Mouse (Mus musculus) intestine, embryonic 14.5 days (tissue): ENCODE data around the gene Tpm3. TPM values are rescaled to one million over a fixed set of nuclear protein-coding genes. Genes with fewer than 3 reads are reported as not detected.

Experiments used
- ATAC-seq: fragments of 200-750 bp; cut with Nextera tagmentation; replicated peaks from 2 replicates; pipeline ENCODE4 v1.8.0; 2017; ENCODE audit warnings: low read depth, moderate number of reproducible peaks, moderate TSS enrichment, moderate library complexity; ENCODE audit not compliant: low FRiP score, low TSS enrichment
- DNase-seq: peaks from one replicate; pipeline ENCODE4 v3.0.0-alpha.2; 2018; ENCODE audit warnings: low spot score
- H3K27ac ChIP-seq: fragments of 300-500 bp; sonication (generic); 2 replicates; pipeline ENCODE4 v1.5.1; 2014; ENCODE audit warnings: low read depth, mild to moderate bottlenecking, control low read depth
- H3K27me3 ChIP-seq: fragments of 300-500 bp; sonication (generic); replicated peaks from 2 replicates; pipeline ENCODE4 v1.6.1; 2014; ENCODE audit warnings: low read length, control low read depth; ENCODE audit not compliant: control insufficient read depth, insufficient read depth
- H3K36me3 ChIP-seq: fragments of 300-500 bp; sonication (generic); 2 replicates; pipeline ENCODE4 v1.6.1; 2014; ENCODE audit warnings: low read length, control low read depth; ENCODE audit not compliant: control insufficient read depth, insufficient read depth
- H3K4me1 ChIP-seq: fragments of 300-500 bp; sonication (generic); replicated peaks from 2 replicates; pipeline ENCODE4 v1.6.1; 2014; ENCODE audit warnings: low read length, control low read depth, mixed read lengths; ENCODE audit not compliant: control insufficient read depth, insufficient read depth
- H3K4me2 ChIP-seq: fragments of 300-500 bp; sonication (generic); 2 replicates; pipeline ENCODE4 v1.6.1; 2014; ENCODE audit warnings: low read length
- H3K4me3 ChIP-seq: fragments of 300-500 bp; sonication (generic); 2 replicates; pipeline ENCODE4 v1.5.1; 2014; ENCODE audit warnings: low read depth, low read length, control low read depth, mixed read lengths
- H3K9ac ChIP-seq: fragments of 300-500 bp; sonication (generic); 2 replicates; pipeline ENCODE4 v1.6.1; 2014; ENCODE audit warnings: mild to moderate bottlenecking, low read length
- H3K9me3 ChIP-seq: fragments of 300-500 bp; sonication (generic); 2 replicates; pipeline ENCODE4 v1.6.1; 2016; ENCODE audit warnings: low read length, control low read depth; ENCODE audit not compliant: control insufficient read depth
- WGBS: fragments of 180-500 bp; shearing (Covaris S2); extraction: QIAGEN DNeasy Blood & Tissue Kit; methylation state at CpG from one replicate; pipeline ENCODE4 v1.1.7; 2014; 5-methylcytosine and 5-hydroxymethylcytosine counted together
- microRNA counts: library from miRNA; unstranded; fragments of <30 nt; microRNA quantifications from one replicate; lab custom pipeline; 2016
- microRNA-seq: library from miRNA; unstranded; fragments of <30 nt; microRNA quantifications from one replicate; pipeline ENCODE4, GENCODE M21; 2016
- polyA plus RNA-seq: library from polyadenylated mRNA; unstranded; fragments of >200 nt; fragmentation: Nextera tagmentation; extraction: Ambion mirVana; gene quantifications from 2 replicates; pipeline ENCODE4 v1.2.1, GENCODE M21; 2014

Gene Tpm3
- polyA plus RNA-seq, 1 experiment from 2014 or later, result 574 TPM

DNA sequence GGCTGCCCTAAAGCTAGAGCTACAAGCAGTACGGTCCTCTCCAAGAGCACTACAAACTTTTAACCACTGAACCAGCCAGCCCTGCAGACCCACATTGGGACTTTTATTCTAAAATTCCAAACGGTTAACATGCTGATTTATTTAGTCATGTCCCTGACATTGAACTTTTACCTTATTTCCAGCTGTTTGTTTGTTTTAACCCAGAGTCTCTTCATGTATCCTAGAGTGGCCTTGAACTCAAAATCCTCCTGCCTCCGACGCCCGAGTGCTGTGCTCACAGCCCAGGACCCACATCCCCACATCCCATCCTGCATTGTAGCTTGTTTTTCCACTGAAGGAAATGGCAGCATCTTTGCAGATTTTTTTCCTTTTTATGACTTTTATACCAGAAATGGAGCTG is 62.5 kb downstream of the Tpm3 start:
- H3K9me3 ChIP-seq, result no peaks in the 10 kb centered on the region
- no peak overlapping the region for H3K27ac ChIP-seq
- no peak overlapping the region for H3K9ac ChIP-seq
- no peaks in the 10 kb centered on the region for H3K36me3 ChIP-seq
- H3K4me3 ChIP-seq, result no peak overlapping the region
- no peaks in the 10 kb centered on the region for H3K4me1 ChIP-seq
- DNase-seq, result no peak
- 61% methylated on average over 5 of the region's 5 CpGs for WGBS
- no peak overlapping the region for H3K4me2 ChIP-seq
- ATAC-seq, result no peak
- no peaks in the 10 kb centered on the region for H3K27me3 ChIP-seq

DNA sequence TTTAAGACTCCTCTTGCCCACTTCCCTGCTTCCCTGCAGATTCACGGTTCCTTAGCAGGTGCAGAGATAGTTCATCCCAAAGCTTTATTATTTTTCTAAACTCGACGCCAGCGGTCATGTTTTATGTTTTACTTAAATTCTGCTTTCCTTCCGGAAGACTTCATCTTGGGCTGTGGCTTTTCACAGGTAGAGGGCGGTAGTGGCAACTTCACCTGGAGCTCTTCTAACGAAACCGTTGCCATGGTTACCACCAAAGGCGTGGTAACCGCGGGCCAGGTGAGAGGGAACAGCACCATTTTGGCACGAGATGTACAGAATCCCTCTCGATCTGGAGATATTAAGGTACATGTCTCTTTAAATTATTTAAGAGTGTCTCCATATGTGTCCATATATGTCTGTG is 64.2 kb downstream of the Tpm3 start:
- no peak overlapping the region for H3K4me3 ChIP-seq
- no peak overlapping the region for H3K9ac ChIP-seq
- H3K36me3 ChIP-seq, result no peaks in the 10 kb centered on the region
- 40% methylated on average over 13 of the region's 13 CpGs for WGBS
- ATAC-seq (no peak), DNase-seq (peak; percentile 58)
- H3K4me2 ChIP-seq, result no peak overlapping the region
- H3K27me3 ChIP-seq, result no peaks in the 10 kb centered on the region
- no peak overlapping the region for H3K27ac ChIP-seq
- H3K4me1 ChIP-seq, result no peaks in the 10 kb centered on the region
- no peaks in the 10 kb centered on the region for H3K9me3 ChIP-seq

DNA sequence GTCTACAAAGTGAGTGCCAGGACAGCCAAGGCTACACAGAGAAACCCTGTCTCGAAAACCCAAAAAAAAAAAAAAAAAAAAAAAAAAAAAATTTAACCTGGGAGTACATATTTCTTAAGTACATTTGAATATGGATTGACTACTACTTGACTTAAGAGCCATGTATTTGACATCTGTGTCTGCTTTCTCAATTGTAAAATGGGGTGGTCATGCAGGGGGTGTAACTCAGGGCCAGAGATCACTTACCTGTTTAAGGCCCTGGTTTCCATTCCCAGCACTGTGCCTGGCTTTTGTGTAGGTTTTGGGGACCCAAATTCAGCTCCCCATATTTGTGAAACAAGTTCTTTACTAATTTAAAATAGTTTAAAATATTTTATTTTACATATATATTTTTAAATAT is 65.2 kb downstream of the Tpm3 start:
- DNase-seq, result no peak
- 80% methylated on average over 1 of the region's 1 CpGs for WGBS
- H3K4me1 ChIP-seq, result no peaks in the 10 kb centered on the region
- ATAC-seq, result no peak
- H3K4me2 ChIP-seq, result no peak overlapping the region
- H3K36me3 ChIP-seq, result no peaks in the 10 kb centered on the region
- H3K27ac ChIP-seq, result no peak overlapping the region
- H3K9me3 ChIP-seq, result no peaks in the 10 kb centered on the region
- H3K9ac ChIP-seq, result no peak overlapping the region
- no peak overlapping the region for H3K4me3 ChIP-seq
- no peaks in the 10 kb centered on the region for H3K27me3 ChIP-seq

DNA sequence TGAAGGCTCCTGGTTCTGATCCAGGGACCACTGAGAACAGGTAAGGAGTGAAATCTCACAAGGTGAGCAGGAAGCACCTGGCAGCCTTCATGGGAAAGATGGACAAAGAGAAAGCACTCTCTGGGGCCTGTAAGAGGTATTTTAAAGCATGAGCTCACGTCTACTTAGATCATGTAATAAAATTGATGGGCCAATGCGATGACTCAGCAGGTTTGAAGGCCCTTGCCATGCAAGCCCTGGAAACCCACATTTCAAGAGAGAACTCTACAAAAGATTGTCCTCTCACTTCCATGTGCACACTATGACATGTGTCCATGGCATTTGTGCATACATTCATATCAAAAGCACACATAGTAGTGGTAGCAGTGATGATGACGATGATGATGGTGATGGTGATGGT is 67.5 kb downstream of the Tpm3 start:
- no peak for ATAC-seq
- Histone ChIP-seq H3K27me3 (no peaks in the 10 kb centered on the region), H3K4me1 (no peaks in the 10 kb centered on the region), H3K4me3 (no peak overlapping the region), H3K9me3 (no peaks in the 10 kb centered on the region), H3K27ac (no peak overlapping the region), H3K9ac (no peak overlapping the region), H3K36me3 (no peaks in the 10 kb centered on the region), H3K4me2 (no peak overlapping the region)
- no peak for DNase-seq
- 85% methylated on average over 3 of the region's 3 CpGs for WGBS

- 70% methylated on average over 3 of the region's 3 CpGs for WGBS
Observed at GRCm38 (mm10) chr3:90145461-90145860, 73.0 kb downstream of the Tpm3 start.

GRCm38 (mm10) chr3:90146651-90147050 is 74.2 kb downstream of the Tpm3 start:
- WGBS, result 95% methylated on average over 1 of the region's 1 CpGs
- Histone ChIP-seq H3K4me3 (no peak overlapping the region), H3K27ac (no peak overlapping the region), H3K4me2 (no peak overlapping the region), H3K27me3 (no peaks in the 10 kb centered on the region), H3K4me1 (no peaks in the 10 kb centered on the region), H3K9ac (no peak overlapping the region), H3K9me3 (no peaks in the 10 kb centered on the region), H3K36me3 (no peaks in the 10 kb centered on the region)
- DNase-seq (no peak), ATAC-seq (no peak)

More at GRCm38 (mm10) chr3:90145461-90145860, 73.0 kb downstream of the Tpm3 start:
- DNase-seq (no peak), ATAC-seq (no peak)
- Histone ChIP-seq H3K4me2 (no peak overlapping the region), H3K9me3 (no peaks in the 10 kb centered on the region), H3K4me1 (no peaks in the 10 kb centered on the region), H3K9ac (no peak overlapping the region), H3K27ac (no peak overlapping the region), H3K36me3 (no peaks in the 10 kb centered on the region), H3K27me3 (no peaks in the 10 kb centered on the region), H3K4me3 (no peak overlapping the region)

MicroRNA genes within 50 kb of the gene (microRNA counts, 519-probe panel; counts per million panel counts)
- 3,970 counts per million, percentile 59 among the panel's probes with 10 or more counts for microRNA mmu-miR-190b (lab: Ali Mortazavi, UCI)

Small RNA genes within 50 kb of the gene (microRNA-seq; reads per million reads assigned to microRNA genes)
- 12.6 reads per million, percentile 42 among the genes with 10 or more reads in this experiment for gene Mir190b

Other genes starting within 250 kb of the Tpm3 start
- 4.2 TPM in 2 replicates for gene She, start 241.3 kb upstream of the Tpm3 start, polyA plus RNA-seq
- gene Il6ra, start 159.5 kb upstream of the Tpm3 start, polyA plus RNA-seq, result 1.5 and 1.6 TPM in 2 replicates
- 14.1 and 14.9 TPM in 2 replicates for gene Atp8b2, start 109.1 kb upstream of the Tpm3 start, polyA plus RNA-seq
- gene Hax1, start 73.9 kb upstream of the Tpm3 start, polyA plus RNA-seq, result 121 and 126 TPM in 2 replicates
- gene 4933434E20Rik, start 21.0 kb upstream of the Tpm3 start, polyA plus RNA-seq, result 166 and 175 TPM in 2 replicates
- gene Ubap2l, start 20.0 kb upstream of the Tpm3 start, polyA plus RNA-seq, result 214 and 227 TPM in 2 replicates
- gene Nup210l, start 31.5 kb downstream of the Tpm3 start, polyA plus RNA-seq, result 0.50 and 0.53 TPM in 2 replicates
- 2,123 and 2,244 TPM in 2 replicates for gene Rps27, start 141.0 kb downstream of the Tpm3 start, polyA plus RNA-seq
- gene Rab13, start 141.0 kb downstream of the Tpm3 start, polyA plus RNA-seq, result 10.2 and 12.3 TPM in 2 replicates
- gene Jtb, start 158.9 kb downstream of the Tpm3 start, polyA plus RNA-seq, result 112 and 114 TPM in 2 replicates
- 5.8 and 6.9 TPM in 2 replicates for gene Creb3l4, start 170.9 kb downstream of the Tpm3 start, polyA plus RNA-seq
- 101 and 104 TPM in 2 replicates for gene Slc39a1, start 175.5 kb downstream of the Tpm3 start, polyA plus RNA-seq
- 17.3 and 17.5 TPM in 2 replicates for gene Crtc2, start 181.5 kb downstream of the Tpm3 start, polyA plus RNA-seq
- 3.6 and 4.9 TPM in 2 replicates for gene Dennd4b, start 192.5 kb downstream of the Tpm3 start, polyA plus RNA-seq
- gene Gatad2b, start 220.5 kb downstream of the Tpm3 start, polyA plus RNA-seq, result 15.5 and 16.0 TPM in 2 replicates